Mouse (Mus musculus) retina, postnatal 7 days (tissue): ENCODE results near the gene Hist1h2bf.
"Not testable (repeated sequence)": the region's sequence is repeated elsewhere in the genome, so short reads cannot be mapped to it uniquely, and the experiment has no call there.

Experiments
- DNase-seq: peaks from one replicate; pipeline ENCODE4 v3.0.0-alpha.2; 2012; ENCODE audit warnings: low read depth, low spot score

Hist1h2bf gene

GRCm38 (mm10) chr13:23586940-23587225 lies 12.9 kb upstream of the Hist1h2bf start:
- DNase-seq, result no peak

- DNase-seq, result no peak
Observed at GRCm38 (mm10) chr13:23586099-23586939, 12.3 kb upstream of the Hist1h2bf start.

- peak; percentile 76 for DNase-seq
Observed at GRCm38 (mm10) chr13:23585442-23586098, 11.6 kb upstream of the Hist1h2bf start.

GRCm38 (mm10) chr13:23585029-23585441 lies 11.0 kb upstream of the Hist1h2bf start:
- peak; percentile 36 for DNase-seq

- DNase-seq, result no peak
Observed at GRCm38 (mm10) chr13:23584331-23584730, 10.3 kb upstream of the Hist1h2bf start.

- no peak for DNase-seq
Observed at GRCm38 (mm10) chr13:23583387-23584068, 9.5 kb upstream of the Hist1h2bf start.

GRCm38 (mm10) chr13:23582219-23583056 lies 8.4 kb upstream of the Hist1h2bf start:
- no peak for DNase-seq

- DNase-seq, result peak; percentile 94
Observed at GRCm38 (mm10) chr13:23581408-23582218, 7.6 kb upstream of the Hist1h2bf start, which contains the start of gene Hist1h4d. Hist1h4d (plus strand) TSS chr13:23581598.

GRCm38 (mm10) chr13:23577835-23578234 lies 3.8 kb upstream of the Hist1h2bf start:
- no peak for DNase-seq

- no peak for DNase-seq
Observed at GRCm38 (mm10) chr13:23576906-23577639, 3.1 kb upstream of the Hist1h2bf start.

GRCm38 (mm10) chr13:23576351-23576881 lies 2.4 kb upstream of the Hist1h2bf start:
- no peak for DNase-seq

- not testable (repeated sequence) for DNase-seq
Observed at GRCm38 (mm10) chr13:23575864-23576313, 1.9 kb upstream of the Hist1h2bf start.

- DNase-seq, result peak; percentile 49
Observed at GRCm38 (mm10) chr13:23575271-23575851, 1.4 kb upstream of the Hist1h2bf start, which contains the start of gene Hist1h3d. Hist1h3d (plus strand) TSS chr13:23575763.

- DNase-seq, result not testable (repeated sequence)
Observed at GRCm38 (mm10) chr13:23574546-23575170, 662 bp upstream of the Hist1h2bf start.

- DNase-seq, result not testable (repeated sequence)
Observed at GRCm38 (mm10) chr13:23573034-23573897, 730 bp downstream of the Hist1h2bf start.

- DNase-seq, result no peak
Observed at GRCm38 (mm10) chr13:23572218-23573033, 1.6 kb downstream of the Hist1h2bf start.
